Mouse (Mus musculus): ENCODE measurements at regions not wholly inside any gene's neighbourhood (a gene's known extent, or its start where the extent isn't known, plus 50 kb on each side); places are given as distances from the start of the nearest gene placed in this dataset.

GRCm38 (mm10) chr14:103945753-103946152 lies 101.6 kb upstream of the Ednrb start:
- H3K27me3 ChIP-seq = no peaks in the 10 kb centered on the region
- no peak for ATAC-seq (ENCODE audit: low read depth)
- no peak overlapping the region for H3K27ac ChIP-seq (replicated peaks)
- peaks cover 8% of the 10 kb centered on the region for H3K4me1 ChIP-seq (replicated peaks)
- no peaks in the 10 kb centered on the region for H3K36me3 ChIP-seq
- no peak overlapping the region for H3K4me3 ChIP-seq
- H3K9ac ChIP-seq = no peak overlapping the region
- WGBS = 59% methylated on average over 1 of the region's 1 CpGs
- H3K4me2 ChIP-seq = no peak overlapping the region
- no peaks in the 10 kb centered on the region for H3K9me3 ChIP-seq

- no peak for ATAC-seq (ENCODE audit: low read depth)
- WGBS = 2% methylated on average over 3 of the region's 3 CpGs
Observed at GRCm38 (mm10) chr14:103939867-103940266, 95.7 kb upstream of the Ednrb start.

GRCm38 (mm10) chr14:103938937-103939336 lies 94.7 kb upstream of the Ednrb start:
- no peaks in the 10 kb centered on the region for H3K36me3 ChIP-seq
- H3K9ac ChIP-seq = no peak overlapping the region
- no peak overlapping the region for H3K4me2 ChIP-seq
- peaks cover 6% of the 10 kb centered on the region; the same call in 1 of the 2 replicates for H3K4me1 ChIP-seq (replicated peaks)
- no peak overlapping the region for H3K4me3 ChIP-seq
- WGBS = 80% methylated on average over 5 of the region's 5 CpGs
- no peak for ATAC-seq (ENCODE audit: low read depth)
- H3K27me3 ChIP-seq = no peaks in the 10 kb centered on the region
- H3K9me3 ChIP-seq = no peaks in the 10 kb centered on the region
- no peak overlapping the region for H3K27ac ChIP-seq (replicated peaks)

More at GRCm38 (mm10) chr14:103939867-103940266, 95.7 kb upstream of the Ednrb start:
- H3K4me3 ChIP-seq = no peak overlapping the region
- no peak overlapping the region for H3K4me2 ChIP-seq
- H3K4me1 ChIP-seq (replicated peaks) = peaks cover 6% of the 10 kb centered on the region; the same call in 1 of the 2 replicates
- no peaks in the 10 kb centered on the region for H3K36me3 ChIP-seq
- H3K9me3 ChIP-seq = no peaks in the 10 kb centered on the region
- no peaks in the 10 kb centered on the region for H3K27me3 ChIP-seq
- no peak overlapping the region for H3K9ac ChIP-seq
- H3K27ac ChIP-seq (replicated peaks) = no peak overlapping the region

GRCm38 (mm10) chr14:103938201-103938600 lies 94.0 kb upstream of the Ednrb start:
- ATAC-seq (ENCODE audit: low read depth) = no peak
- no peaks in the 10 kb centered on the region for H3K9me3 ChIP-seq
- no peaks in the 10 kb centered on the region for H3K27me3 ChIP-seq
- no peaks in the 10 kb centered on the region for H3K36me3 ChIP-seq
- no peak overlapping the region for H3K4me2 ChIP-seq
- 92% methylated on average over 9 of the region's 9 CpGs for WGBS
- no peak overlapping the region for H3K27ac ChIP-seq (replicated peaks)
- H3K4me3 ChIP-seq = no peak overlapping the region
- peaks cover 6% of the 10 kb centered on the region; the same call in 1 of the 2 replicates for H3K4me1 ChIP-seq (replicated peaks)
- no peak overlapping the region for H3K9ac ChIP-seq

GRCm38 (mm10) chr14:103937700-103938099 lies 93.5 kb upstream of the Ednrb start:
- H3K9ac ChIP-seq = no peak overlapping the region
- no peaks in the 10 kb centered on the region for H3K27me3 ChIP-seq
- H3K36me3 ChIP-seq = no peaks in the 10 kb centered on the region
- ATAC-seq (ENCODE audit: low read depth) = no peak
- no peaks in the 10 kb centered on the region for H3K9me3 ChIP-seq
- H3K4me3 ChIP-seq = no peak overlapping the region
- no peak overlapping the region for H3K4me2 ChIP-seq
- H3K4me1 ChIP-seq (replicated peaks) = peaks cover 6% of the 10 kb centered on the region; the same call in 1 of the 2 replicates
- 92% methylated on average over 6 of the region's 6 CpGs for WGBS
- no peak overlapping the region for H3K27ac ChIP-seq (replicated peaks)

- no peak for ATAC-seq (ENCODE audit: low read depth)
- Histone ChIP-seq H3K4me2 (no peak overlapping the region), H3K9ac (no peak overlapping the region), H3K27me3 (no peaks in the 10 kb centered on the region), H3K36me3 (no peaks in the 10 kb centered on the region), H3K4me3 (no peak overlapping the region), H3K4me1 (replicated peaks) (no peaks in the 10 kb centered on the region), H3K27ac (replicated peaks) (no peak overlapping the region), H3K9me3 (no peaks in the 10 kb centered on the region)
- WGBS = 99% methylated on average over 3 of the region's 3 CpGs
Observed at GRCm38 (mm10) chr14:103933813-103934212, 89.6 kb upstream of the Ednrb start.

- no peak overlapping the region for H3K27ac ChIP-seq (replicated peaks)
- H3K27me3 ChIP-seq = no peaks in the 10 kb centered on the region
- WGBS = 84% methylated on average over 7 of the region's 7 CpGs
- no peaks in the 10 kb centered on the region for H3K36me3 ChIP-seq
- H3K4me2 ChIP-seq = no peak overlapping the region
- no peak overlapping the region for H3K9ac ChIP-seq
- ATAC-seq (ENCODE audit: low read depth) = no peak
- no peak overlapping the region for H3K4me3 ChIP-seq
- no peaks in the 10 kb centered on the region for H3K9me3 ChIP-seq
- H3K4me1 ChIP-seq (replicated peaks) = no peaks in the 10 kb centered on the region
Observed at GRCm38 (mm10) chr14:103932170-103932569, 88.0 kb upstream of the Ednrb start.

GRCm38 (mm10) chr14:103929734-103930364 lies 85.6 kb upstream of the Ednrb start:
- Histone ChIP-seq H3K4me3 (no peak overlapping the region), H3K9me3 (no peaks in the 10 kb centered on the region), H3K27ac (replicated peaks) (no peak overlapping the region), H3K27me3 (no peaks in the 10 kb centered on the region), H3K9ac (no peak overlapping the region), H3K36me3 (no peaks in the 10 kb centered on the region), H3K4me2 (no peak overlapping the region), H3K4me1 (replicated peaks) (no peaks in the 10 kb centered on the region)
- no peak for ATAC-seq (ENCODE audit: low read depth)
- 92% methylated on average over 11 of the region's 11 CpGs for WGBS

- no peaks in the 10 kb centered on the region for H3K4me1 ChIP-seq (replicated peaks)
- no peak overlapping the region for H3K4me3 ChIP-seq
- no peak overlapping the region for H3K9ac ChIP-seq
- no peaks in the 10 kb centered on the region for H3K27me3 ChIP-seq
- ATAC-seq (ENCODE audit: low read depth) = no peak
- no peak overlapping the region for H3K4me2 ChIP-seq
- H3K9me3 ChIP-seq = no peaks in the 10 kb centered on the region
- H3K36me3 ChIP-seq = no peaks in the 10 kb centered on the region
- WGBS = 74% methylated on average over 6 of the region's 6 CpGs
- H3K27ac ChIP-seq (replicated peaks) = no peak overlapping the region
Observed at GRCm38 (mm10) chr14:103929155-103929729, 85.0 kb upstream of the Ednrb start.

GRCm38 (mm10) chr14:103920169-103920568 lies 76.0 kb upstream of the Ednrb start:
- no peaks in the 10 kb centered on the region for H3K27me3 ChIP-seq
- no peaks in the 10 kb centered on the region for H3K9me3 ChIP-seq
- ATAC-seq (ENCODE audit: low read depth) = no peak
- H3K4me2 ChIP-seq = no peak overlapping the region
- H3K27ac ChIP-seq (replicated peaks) = no peak overlapping the region
- no peaks in the 10 kb centered on the region for H3K4me1 ChIP-seq (replicated peaks)
- no peak overlapping the region for H3K9ac ChIP-seq
- H3K4me3 ChIP-seq = no peak overlapping the region
- 79% methylated on average over 5 of the region's 5 CpGs for WGBS
- no peaks in the 10 kb centered on the region for H3K36me3 ChIP-seq

GRCm38 (mm10) chr14:103919380-103919779 lies 75.2 kb upstream of the Ednrb start:
- ATAC-seq (ENCODE audit: low read depth) = no peak
- WGBS = 79% methylated on average over 4 of the region's 4 CpGs
- Histone ChIP-seq H3K9me3 (no peaks in the 10 kb centered on the region), H3K4me3 (no peak overlapping the region), H3K4me2 (no peak overlapping the region), H3K4me1 (replicated peaks) (no peaks in the 10 kb centered on the region), H3K9ac (no peak overlapping the region), H3K27me3 (no peaks in the 10 kb centered on the region), H3K27ac (replicated peaks) (no peak overlapping the region), H3K36me3 (no peaks in the 10 kb centered on the region)

- H3K9ac ChIP-seq = no peak overlapping the region
- H3K36me3 ChIP-seq = no peaks in the 10 kb centered on the region
- WGBS = 91% methylated on average over 4 of the region's 4 CpGs
- H3K4me2 ChIP-seq = no peak overlapping the region
- H3K27me3 ChIP-seq = no peaks in the 10 kb centered on the region
- no peak for ATAC-seq (ENCODE audit: low read depth)
- no peaks in the 10 kb centered on the region; the same call in 1 of the 2 replicates for H3K4me1 ChIP-seq (replicated peaks)
- H3K27ac ChIP-seq (replicated peaks) = no peak overlapping the region
- no peaks in the 10 kb centered on the region for H3K9me3 ChIP-seq
- H3K4me3 ChIP-seq = no peak overlapping the region
Observed at GRCm38 (mm10) chr14:103913453-103913852, 69.3 kb upstream of the Ednrb start.

- ATAC-seq (ENCODE audit: low read depth) = no peak
- Histone ChIP-seq H3K27ac (replicated peaks) (0 out of 2 replicates have a peak overlapping the region, but pooled peaks have one; percentile 16), H3K36me3 (no peaks in the 10 kb centered on the region), H3K4me3 (no peak overlapping the region), H3K4me1 (replicated peaks) (no peaks in the 10 kb centered on the region; the same call in 1 of the 2 replicates), H3K27me3 (no peaks in the 10 kb centered on the region), H3K9me3 (no peaks in the 10 kb centered on the region), H3K4me2 (no peak overlapping the region), H3K9ac (no peak overlapping the region)
- WGBS = 87% methylated on average over 4 of the region's 4 CpGs
Observed at GRCm38 (mm10) chr14:103911707-103912106, 67.5 kb upstream of the Ednrb start.

All from neural tube, embryonic 13.5 days (tissue).